Mouse (Mus musculus) forelimb bud, embryonic 11.5 days (tissue): ENCODE data around the gene Zc3h18.
A peak's percentile ranks its signal among the peaks of the same experiment; 100 is the strongest.

Experiments
- DNase-seq: peaks from one replicate; pipeline ENCODE4 v3.0.0-alpha.2; 2012; ENCODE audit warnings: low read depth, low spot score

Zc3h18 gene

DNA sequence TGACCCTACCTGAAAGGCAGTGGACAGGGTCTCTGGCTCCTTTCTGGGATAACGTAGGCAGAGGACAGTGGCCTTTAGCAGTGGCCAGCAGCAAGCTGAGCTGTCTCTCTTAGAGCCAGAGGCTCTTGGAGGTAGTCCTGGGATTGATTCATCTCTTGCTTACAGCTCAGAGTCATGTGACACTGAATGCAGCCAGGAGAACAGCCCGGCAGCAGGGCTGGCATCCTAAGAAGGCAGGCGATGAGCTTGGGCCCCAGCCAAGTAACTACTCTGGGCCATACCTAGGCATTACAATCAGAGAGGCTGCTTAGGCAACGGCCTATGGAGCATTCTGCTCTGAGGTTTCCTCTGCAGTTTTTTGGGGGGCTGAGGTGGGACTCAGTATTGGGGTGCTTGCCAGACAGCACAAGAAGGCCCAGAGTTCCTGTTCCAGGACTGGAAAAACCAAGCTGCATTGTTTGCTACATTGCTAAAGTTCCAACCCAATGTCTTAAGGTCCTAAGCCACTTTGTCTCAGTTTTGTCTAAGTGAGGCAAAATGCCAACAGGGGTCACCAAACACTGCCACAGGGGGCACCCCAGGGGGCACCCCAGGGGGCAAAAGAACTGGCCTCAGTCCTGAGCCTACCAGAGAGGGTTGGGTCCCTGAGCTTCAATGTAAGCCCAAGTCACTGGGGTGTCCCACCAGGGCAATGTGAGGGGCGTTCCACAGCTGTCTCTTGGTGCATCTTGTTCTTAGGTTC lies 28.4 kb upstream of the Zc3h18 start:
- no peak for DNase-seq

DNA sequence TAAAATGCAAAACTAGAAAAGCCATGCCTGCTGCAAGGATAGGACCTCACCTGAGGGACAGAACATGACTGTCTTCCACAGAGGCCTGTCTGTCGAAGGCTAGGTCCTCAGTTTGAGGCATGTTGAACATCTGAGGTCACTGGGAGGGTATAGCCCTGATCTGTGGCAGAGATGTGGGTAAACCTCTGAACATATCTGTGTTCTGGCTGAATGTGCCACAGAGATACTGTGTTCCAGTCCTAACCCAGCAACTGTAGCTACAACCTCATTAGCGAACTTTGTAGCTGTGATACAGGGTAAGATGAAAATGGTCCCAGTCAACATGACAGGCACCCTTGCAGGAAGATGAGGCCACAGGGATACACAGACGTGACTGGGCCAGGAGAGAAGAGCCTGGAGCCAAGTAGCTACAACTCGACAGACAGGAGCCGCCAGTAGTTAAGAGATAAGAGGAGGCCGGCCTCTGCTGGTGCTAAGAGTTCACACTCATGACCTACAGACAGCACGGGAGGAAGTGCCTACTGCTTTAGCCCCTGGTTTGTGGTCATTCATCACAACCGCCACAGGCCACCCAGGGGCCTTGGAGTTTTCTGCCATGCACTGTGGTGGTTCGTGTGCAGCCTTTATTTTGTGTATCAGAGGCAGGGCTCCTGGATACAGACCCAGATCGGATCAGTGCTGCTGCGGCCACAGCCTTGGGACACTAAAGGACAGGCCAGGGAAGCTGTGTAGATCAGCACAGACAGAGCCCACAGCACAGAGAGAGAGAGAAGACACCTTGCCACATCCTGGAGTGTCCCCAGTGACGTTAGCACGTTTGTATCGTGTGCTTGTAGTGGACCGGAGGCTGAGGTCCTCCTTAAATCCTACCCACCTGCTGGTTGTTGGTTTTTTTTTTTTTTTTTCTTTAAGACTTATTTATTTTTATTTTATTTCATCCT lies 26.8 kb upstream of the Zc3h18 start:
- no peak for DNase-seq

DNA sequence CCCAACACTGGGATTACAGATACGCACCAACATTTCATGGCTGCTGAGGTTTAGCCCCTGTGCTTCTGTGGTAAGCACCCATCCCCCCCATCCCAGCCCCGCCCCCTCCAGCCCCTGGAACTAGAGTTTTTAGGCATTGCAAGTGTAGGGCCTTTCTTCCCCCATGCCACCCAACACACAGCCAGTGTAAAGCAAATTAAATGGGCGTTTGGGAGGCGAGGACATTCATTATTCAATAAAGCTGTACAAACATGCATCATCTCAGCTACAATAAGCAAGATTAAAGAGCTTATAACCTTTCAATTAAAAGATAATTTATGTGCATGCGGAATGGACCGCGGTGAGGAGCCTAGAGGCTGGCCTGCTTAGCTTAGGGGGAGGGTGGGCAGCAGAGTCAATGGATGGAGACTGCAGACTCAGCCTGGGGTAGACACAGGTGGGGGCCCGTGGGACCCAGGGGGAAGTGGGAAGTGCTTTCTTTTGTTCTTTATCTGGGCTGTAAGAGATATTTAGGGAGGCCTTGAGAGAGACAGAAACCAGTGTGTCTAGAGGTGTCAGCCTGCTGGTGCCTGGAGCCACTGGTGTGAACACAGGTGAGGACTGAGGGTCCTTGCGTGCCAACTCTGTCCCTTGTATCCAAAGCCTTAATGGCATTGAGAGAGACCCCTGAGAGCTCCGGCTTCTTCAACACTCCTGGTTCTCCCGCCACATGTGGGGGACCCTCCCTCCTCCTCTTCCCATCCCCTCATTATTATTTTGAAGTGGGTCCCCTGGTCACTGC lies 25.9 kb upstream of the Zc3h18 start:
- no peak for DNase-seq

DNA sequence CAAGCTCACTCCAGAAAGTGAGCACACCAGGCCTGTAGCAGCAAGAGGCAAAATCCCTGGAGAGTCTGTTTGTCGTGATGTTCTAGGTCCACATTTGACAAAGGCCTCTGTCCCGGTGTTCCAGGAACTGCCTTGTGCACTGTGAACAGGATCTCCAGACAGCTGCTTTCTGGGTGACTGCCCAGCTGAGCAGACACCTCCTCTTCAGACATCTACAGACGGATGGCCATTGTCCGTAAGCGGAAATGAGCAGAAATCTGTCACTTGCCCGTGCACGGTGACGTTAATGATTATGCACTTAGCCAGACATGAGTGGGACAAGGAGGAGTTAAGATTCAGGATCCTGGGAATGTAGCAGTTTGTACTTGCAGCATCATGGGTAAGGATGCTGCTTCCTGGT lies 22.3 kb upstream of the Zc3h18 start:
- no peak for DNase-seq

DNA sequence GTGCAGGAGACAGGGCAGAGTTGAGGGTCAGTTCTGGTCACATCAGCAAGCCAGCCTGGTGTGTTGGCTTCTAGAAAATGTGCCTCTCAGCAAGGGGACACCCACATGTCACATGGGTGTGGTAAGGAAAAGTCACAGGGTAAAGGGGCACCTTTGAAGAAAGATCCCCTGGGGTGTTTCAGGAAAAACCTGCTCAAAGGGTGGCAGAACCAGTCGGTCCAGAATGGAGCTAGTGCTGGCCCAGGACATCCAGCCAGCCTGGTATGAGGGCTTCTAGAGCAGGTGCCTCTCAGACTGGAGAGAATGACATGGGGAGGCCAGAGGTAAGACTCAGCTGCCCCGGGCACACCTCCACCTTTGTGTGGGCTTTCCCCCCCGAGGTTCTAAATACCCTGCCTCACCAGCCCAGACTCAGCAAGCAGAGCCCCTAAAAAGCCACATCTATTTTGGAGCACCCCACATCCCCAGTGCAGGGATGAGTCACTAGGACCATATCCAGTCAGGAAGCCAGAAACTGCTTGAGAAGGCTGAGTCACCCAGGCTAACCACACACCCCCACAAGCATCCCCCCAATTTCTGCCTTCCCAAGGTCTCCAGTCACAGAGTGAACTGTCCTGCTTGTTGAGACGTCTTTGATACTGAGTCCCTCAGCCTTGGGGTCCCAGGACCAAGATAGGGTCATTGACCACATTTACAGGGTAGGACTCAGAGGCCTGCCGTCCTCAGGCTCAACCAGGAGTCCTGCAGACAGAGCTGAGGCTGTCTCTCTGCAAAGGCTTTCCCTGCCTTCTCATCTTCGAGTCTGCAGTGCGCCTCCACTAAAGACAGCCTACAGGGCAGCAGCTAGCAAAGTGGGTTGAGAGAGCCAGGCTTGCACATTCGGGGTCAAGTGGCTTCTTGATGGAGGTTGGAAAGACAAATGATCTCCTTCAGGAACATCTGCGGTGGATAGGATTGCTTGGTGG lies 20.5 kb upstream of the Zc3h18 start:
- no peak for DNase-seq

DNA sequence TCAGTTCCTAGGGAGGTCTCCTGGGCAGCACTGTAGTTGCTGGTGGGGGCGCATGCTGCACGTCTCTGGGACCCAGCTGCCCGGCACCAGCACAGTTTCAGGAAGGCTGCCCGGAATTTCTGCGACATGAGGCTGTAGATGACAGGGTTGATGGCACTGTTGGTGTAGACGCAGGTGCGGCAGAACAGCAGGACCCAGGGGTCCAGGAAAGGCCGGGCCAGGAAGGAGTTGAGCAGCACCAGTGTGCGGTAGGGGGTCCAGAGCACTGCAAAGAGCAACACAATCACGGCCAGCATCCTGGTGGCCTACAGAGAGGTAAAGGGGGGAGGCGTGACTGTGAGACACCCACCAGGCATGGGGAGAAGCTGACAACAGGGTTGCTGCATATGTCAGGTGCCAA lies 19.2 kb upstream of the Zc3h18 start:
- no peak for DNase-seq

DNA sequence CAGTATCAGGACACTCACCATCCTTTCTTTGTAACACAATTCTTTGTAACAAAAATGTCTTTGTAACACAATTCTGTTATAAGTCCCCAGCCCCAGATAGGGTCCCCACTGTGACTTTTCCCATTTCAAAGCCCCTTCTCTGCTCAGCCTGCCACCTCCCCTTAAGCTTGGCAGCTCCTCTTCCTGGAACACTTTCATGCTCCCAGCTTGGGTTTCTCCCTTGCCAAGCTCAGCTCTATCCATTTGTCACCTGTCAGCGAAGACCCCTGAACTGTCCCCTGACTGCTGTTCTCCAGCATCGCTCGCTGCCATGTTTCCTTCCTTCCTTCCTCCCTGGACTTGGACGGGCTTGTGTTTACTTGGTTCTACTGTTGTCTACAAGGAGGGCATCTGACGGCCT lies 18.8 kb upstream of the Zc3h18 start:
- DNase-seq = no peak

DNA sequence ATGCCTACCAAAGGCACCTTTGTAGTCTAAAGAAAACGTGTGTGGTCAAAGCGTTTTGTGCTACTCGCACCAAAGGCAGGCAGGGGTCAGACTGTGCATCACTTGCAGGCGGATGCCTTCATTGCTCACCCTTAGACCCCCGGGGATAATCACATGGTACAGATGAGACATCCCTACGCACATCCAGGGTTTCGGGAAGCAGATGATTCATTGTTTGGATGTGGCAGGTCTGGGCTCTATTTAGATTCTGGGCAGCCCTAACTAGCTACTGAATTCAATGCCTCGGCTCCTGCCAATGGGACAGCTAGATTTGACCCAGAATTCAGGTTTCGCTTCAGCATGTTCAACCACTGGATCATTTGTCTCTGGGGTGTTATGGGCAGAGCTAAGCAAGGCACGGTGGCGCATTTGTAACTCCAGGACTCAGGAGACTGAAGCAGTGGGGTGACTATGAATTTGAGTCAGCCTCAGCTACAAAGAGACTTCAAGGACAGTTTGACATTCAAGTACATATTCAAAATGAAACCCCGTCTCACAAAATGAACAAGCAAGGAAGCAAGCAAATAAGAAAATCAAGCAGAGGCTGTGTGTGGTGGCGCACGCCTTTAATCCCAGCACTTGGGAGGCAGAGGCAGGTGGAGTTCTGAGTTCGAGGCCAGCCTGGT lies 17.2 kb upstream of the Zc3h18 start:
- DNase-seq = no peak

DNA sequence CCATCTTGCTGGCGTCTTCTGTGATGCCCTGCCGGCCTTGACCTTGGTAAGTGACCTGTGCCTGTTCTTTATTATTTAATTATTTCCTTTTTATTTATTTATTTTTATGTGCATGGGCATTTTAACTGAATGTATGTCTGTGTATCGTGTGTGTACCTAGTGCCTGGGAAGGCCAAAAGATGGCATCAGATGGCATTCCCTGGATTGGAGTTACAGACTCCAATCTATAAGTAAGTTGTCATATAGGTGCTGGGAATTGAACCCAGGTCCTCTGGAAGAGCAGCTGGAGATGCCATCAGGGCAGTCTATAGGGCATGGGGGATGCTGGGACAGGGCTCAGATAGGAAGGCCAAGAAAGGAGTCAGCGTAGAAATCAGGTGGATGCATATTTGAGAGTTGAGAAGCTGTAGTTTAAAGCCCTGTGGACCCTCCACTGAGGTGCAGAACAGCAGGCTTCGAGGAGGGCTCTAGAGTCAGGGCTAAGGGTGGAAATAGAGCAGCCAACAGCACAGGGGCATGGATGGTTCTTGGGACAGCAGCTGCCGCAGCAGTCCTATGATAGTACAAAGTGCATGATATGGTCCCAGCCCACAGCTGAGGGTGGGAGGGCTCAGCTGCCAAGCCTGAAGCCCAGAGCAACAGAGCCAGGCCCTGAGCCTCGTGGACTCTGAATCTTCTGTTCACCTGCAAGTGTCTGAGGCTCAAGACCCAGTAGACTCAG lies 15.6 kb upstream of the Zc3h18 start, which contains the start of gene Trhr2:
Gene Trhr2 (minus strand): TSS at position 51 of the 721 bp plus-strand sequence.
- DNase-seq = no peak

DNA sequence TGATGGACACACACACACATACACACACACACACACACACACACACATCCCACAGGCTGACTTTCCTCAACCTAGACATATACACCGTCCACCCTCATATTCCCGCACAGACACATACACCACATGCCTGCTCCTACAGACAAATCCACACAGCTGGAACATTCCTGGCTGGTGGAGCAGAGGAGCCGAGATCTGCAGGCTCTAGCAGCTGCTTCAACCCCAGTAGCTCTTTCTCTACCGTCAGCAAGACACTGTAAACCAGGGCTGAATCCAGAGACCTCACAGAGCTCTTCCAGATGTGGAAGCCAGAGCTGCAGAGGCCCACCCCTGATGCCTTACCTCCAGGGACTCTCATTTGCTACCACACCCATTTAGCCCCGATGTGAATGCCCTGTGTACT lies 14.1 kb upstream of the Zc3h18 start:
- peak; percentile 54 for DNase-seq

DNA sequence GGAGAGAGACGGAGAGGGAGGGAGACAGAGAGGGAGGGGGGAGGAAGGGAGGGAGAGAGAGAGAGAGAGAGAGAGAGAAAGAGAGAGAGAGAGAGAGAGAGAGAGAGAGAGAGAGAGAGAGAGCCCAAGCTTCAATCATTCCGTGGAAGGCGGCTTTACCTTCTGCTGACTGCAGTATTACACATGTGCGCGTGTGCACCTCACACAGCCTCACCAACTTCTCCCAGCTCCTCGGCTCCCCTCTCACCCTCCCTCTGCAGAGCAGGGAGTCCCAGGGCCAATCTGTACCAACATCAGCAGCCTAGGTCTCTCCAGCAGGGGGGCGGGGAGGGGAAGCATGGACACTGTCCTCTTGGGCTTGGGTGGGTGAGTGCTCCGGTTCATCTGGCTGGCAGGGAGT lies 13.4 kb upstream of the Zc3h18 start:
- no peak for DNase-seq

DNA sequence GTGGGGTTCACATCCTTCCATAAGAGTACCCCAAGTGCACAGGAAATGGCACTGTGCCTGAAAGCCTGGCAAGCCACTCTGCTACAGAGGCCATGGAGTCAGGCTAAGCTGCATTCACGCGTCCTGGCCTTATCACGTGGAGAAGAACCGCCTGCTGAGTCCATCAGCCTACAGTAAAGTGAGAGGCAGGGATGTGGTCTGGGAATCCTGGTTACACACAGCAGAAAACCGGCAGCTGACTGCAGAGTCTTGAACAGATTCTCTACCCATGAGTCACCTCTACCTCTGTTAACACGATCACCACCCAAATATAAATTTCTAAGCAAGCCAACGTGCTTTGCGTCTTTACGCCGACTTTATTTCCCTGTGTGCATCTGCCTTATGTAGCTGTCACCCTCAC lies 7.9 kb upstream of the Zc3h18 start:
- no peak for DNase-seq

DNA sequence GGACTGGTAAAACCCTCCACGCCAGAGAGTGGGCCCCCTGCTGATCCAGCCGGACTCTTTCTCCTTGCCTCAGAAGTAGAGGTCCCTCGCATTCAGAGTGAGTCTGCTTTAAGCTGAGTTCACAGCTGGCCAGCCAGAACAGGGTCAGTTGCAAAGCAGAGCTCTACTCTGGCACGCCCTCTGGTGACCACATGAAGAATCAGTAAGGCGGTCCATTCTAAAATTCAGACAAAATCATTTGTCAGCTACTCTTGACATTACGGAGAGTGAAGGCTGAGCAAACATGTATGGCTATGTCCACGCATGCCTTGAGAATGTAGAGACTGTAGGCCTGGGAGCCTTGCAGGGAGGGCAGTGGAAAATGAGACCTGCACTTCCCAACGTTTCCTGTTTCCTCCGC lies 6.7 kb upstream of the Zc3h18 start:
- peak; percentile 77 for DNase-seq

DNA sequence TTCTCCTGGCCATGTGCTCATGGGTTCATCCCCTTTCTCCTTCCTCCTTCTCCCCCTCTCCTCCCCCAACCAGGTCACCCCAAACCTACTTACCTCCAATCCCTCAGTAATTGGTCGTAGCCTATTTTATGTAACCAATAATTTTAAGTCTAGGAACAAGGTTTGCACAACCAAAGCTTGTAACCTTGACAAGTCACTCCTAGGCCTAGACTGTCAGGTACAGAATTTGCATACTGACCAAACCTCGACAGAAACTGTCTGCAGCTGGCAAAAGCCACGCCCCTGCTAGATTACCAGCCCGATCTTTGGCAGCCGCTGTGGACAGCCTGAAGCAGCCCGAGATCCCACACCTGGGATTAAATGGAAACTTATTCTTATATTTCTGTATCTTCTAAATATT lies 4.7 kb upstream of the Zc3h18 start:
- no peak for DNase-seq

DNA sequence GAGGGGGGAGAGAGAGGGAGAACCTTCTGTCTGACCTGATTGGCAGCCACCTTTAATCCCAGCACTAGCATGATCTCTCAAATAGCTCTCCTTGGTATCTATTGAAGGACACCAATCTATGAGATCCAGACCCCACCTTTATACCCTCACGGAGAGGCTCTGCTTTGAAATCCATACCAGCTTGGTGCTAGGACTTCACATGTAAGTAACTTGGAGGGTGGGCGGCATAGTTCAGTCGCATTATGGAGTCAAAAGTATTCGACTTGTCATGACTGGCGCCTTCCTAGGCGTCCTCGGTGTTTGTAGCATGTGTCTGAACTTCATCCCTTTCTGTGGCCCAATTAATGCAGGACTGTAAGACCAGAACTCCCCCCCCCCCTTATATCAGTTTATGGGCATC lies 1.1 kb upstream of the Zc3h18 start:
- no peak for DNase-seq

DNA sequence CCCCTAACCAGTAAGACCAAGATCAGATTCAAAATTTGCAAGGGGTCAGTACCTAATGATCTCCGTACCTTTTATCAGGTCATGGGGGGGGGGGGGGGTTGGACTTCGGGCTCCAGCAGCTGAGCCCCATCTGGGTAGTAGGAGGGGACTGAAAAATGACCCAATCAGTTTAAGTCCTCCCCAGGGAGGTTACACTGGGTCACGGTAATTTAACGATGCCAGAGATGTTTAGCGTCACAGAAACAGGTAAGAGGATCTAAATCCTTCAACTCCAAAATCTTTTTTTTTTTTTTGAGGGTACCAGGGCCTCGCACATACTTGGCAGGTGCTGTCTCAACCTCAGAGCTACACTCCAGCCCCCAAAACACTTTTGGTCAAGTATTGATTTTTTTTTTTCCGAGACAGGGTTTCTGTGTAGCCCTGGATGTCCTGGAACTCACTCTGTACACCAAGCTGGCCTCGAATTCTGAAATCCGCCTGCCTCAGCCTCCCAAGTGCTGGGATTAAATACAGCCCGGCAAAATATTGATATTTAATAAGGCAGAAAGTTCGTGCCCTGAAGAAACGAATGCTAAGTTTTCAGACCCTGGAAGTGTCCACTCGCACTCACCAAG lies 551 bp upstream of the Zc3h18 start:
- DNase-seq = no peak

DNA sequence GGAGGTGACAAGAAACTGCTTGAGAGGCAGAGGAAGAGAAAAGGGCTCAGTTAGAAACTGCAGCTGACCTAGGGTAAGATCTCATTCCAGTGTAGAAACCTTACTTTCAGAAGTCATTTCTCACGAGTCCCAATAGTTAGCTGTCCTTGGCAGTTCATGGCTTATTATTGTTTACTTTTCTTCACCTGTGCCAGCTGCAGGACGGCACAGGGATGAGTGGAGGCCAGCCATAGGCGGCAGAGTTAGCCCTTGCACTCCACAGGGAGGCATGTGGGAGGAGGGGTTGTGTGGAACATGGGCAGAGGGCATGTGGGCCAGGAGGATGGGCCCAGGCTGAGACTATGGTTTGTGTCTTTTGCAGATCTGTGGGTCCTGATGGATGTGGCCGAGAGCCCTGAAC lies 6.6 kb downstream of the Zc3h18 start:
- no peak for DNase-seq

DNA sequence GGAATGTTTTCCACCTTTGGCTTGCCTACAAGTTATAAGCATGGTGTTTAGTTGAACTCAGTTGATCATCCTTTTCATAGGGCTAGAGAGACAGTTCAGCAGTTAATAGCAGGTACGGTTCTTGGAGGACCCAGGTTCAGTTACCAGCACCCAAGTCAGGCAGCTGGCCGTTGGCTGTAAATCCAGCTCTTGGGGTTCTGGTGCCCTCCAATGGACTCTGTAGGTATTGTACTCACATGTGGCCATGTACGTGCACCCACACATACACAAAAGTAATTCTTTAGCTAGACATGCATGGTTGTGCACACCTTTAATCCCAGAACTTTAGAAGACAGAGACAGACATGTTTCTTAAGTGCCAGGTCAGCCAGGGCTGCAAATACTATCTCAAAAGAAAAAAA lies 12.9 kb downstream of the Zc3h18 start:
- DNase-seq = no peak

DNA sequence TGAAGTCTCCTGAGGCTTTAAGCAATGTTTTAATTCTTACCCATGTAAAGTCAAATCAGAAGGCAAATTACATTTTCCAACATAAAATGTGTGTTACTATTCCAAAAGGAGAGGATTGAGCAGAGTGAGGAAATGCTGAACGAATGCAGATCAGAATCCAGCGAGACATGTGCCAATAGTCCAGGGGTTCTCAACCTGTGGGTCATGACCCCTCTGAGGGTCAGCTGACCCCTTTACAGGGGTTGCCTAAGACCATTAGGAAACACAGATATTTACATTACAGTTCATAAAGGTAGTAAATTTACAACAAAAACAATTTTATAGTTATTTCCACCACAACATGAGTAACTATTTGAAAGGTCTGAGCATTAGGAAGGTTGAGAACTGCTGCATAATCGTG lies 14.3 kb downstream of the Zc3h18 start:
- DNase-seq = no peak
